Mouse (Mus musculus) large intestine, adult 2 months (tissue): ENCODE data around the gene Spsb3. TPM values are rescaled to one million over a fixed set of nuclear protein-coding genes. Genes with fewer than 3 reads are reported as not detected.

Source experiments
- DNase-seq: peaks from one replicate; pipeline ENCODE4 v3.0.0-alpha.2; 2012; ENCODE audit warnings: low read depth, low spot score
- WGBS: fragments of 180-500 bp; shearing (Covaris S2); methylation state at CpG from one replicate; pipeline ENCODE4 v1.1.7; 2018; 5-methylcytosine and 5-hydroxymethylcytosine counted together
- polyA plus RNA-seq: library from polyadenylated mRNA; depleted of rRNA; stranded (reverse); fragments of >200 nt; gene quantifications from 2 replicates; pipeline ENCODE4 v1.2.3, GENCODE M21; 2012; rRNA removed

Spsb3 gene
- polyA plus RNA-seq, result 57.4 and 70.5 TPM in 2 replicates

- under 1% methylated on average over 69 of the region's 69 CpGs for WGBS
- DNase-seq, result peak; percentile 100
Measured at GRCm38 (mm10) chr17:24886134-24886931, at the start of gene Spsb3, which contains the start of gene Nubp2. Gene Spsb3 (plus strand): TSS chr17:24886643. Gene Nubp2 (minus strand): TSS chr17:24886349.

- no peak for DNase-seq
- WGBS, result 74% methylated on average over 8 of the region's 8 CpGs
Measured at GRCm38 (mm10) chr17:24839842-24840241, 46.6 kb upstream of the Spsb3 start, which contains the start of gene Hagh. Gene Hagh (plus strand): TSS chr17:24840143.

- no peak for DNase-seq
- WGBS, result 21% methylated on average over 5 of the region's 5 CpGs
Measured at GRCm38 (mm10) chr17:24840341-24840740, 46.1 kb upstream of the Spsb3 start.

- WGBS, result 53% methylated on average over 4 of the region's 4 CpGs
- no peak for DNase-seq
Measured at GRCm38 (mm10) chr17:24841133-24841532, 45.3 kb upstream of the Spsb3 start.

- no peak for DNase-seq
- 40% methylated on average over 2 of the region's 2 CpGs for WGBS
Measured at GRCm38 (mm10) chr17:24842631-24843030, 43.8 kb upstream of the Spsb3 start.

GRCm38 (mm10) chr17:24844525-24844924 is 41.9 kb upstream of the Spsb3 start:
- WGBS, result 10% methylated on average over 9 of the region's 9 CpGs
- DNase-seq, result no peak

- 37% methylated on average over 1 of the region's 1 CpGs for WGBS
- no peak for DNase-seq
Measured at GRCm38 (mm10) chr17:24847386-24847785, 39.1 kb upstream of the Spsb3 start.

- DNase-seq, result no peak
Measured at GRCm38 (mm10) chr17:24848600-24849031, 37.8 kb upstream of the Spsb3 start.

GRCm38 (mm10) chr17:24849733-24850064 is 36.7 kb upstream of the Spsb3 start:
- WGBS, result under 1% methylated on average over 21 of the region's 21 CpGs
- DNase-seq, result no peak

- WGBS, result under 1% methylated on average over 58 of the region's 58 CpGs
- DNase-seq, result peak; percentile 93
Measured at GRCm38 (mm10) chr17:24850065-24850772, 36.2 kb upstream of the Spsb3 start, which contains the start of gene Fahd1. Gene Fahd1 (minus strand): TSS chr17:24850364.

- WGBS, result under 1% methylated on average over 20 of the region's 20 CpGs
Measured at GRCm38 (mm10) chr17:24850773-24851127, 35.7 kb upstream of the Spsb3 start.

GRCm38 (mm10) chr17:24851381-24852125 is 34.9 kb upstream of the Spsb3 start:
- no peak for DNase-seq
- WGBS, result 56% methylated on average over 10 of the region's 10 CpGs

More at GRCm38 (mm10) chr17:24850773-24851127, 35.7 kb upstream of the Spsb3 start:
- DNase-seq, result no peak

GRCm38 (mm10) chr17:24855838-24856464 is 30.5 kb upstream of the Spsb3 start:
- no peak for DNase-seq
- WGBS, result 83% methylated on average over 3 of the region's 3 CpGs

GRCm38 (mm10) chr17:24856589-24856988 is 29.9 kb upstream of the Spsb3 start:
- no peak for DNase-seq
- 90% methylated on average over 13 of the region's 13 CpGs for WGBS

- 80% methylated on average over 8 of the region's 8 CpGs for WGBS
- DNase-seq, result no peak
Measured at GRCm38 (mm10) chr17:24857831-24858470, 28.5 kb upstream of the Spsb3 start.

GRCm38 (mm10) chr17:24858967-24859366 is 27.5 kb upstream of the Spsb3 start:
- DNase-seq, result no peak
- WGBS, result 87% methylated on average over 6 of the region's 6 CpGs

- DNase-seq, result no peak
- 95% methylated on average over 8 of the region's 8 CpGs for WGBS
Measured at GRCm38 (mm10) chr17:24860076-24860475, 26.4 kb upstream of the Spsb3 start.

GRCm38 (mm10) chr17:24861785-24862184 is 24.7 kb upstream of the Spsb3 start:
- 95% methylated on average over 3 of the region's 3 CpGs for WGBS
- no peak for DNase-seq

GRCm38 (mm10) chr17:24865776-24866175 is 20.7 kb upstream of the Spsb3 start, which contains the start of gene Igfals:
Gene Igfals (plus strand): TSS chr17:24865997.
- no peak for DNase-seq
- 96% methylated on average over 8 of the region's 8 CpGs for WGBS
